Mouse (Mus musculus): ENCODE results near the gene Islr2.

Gene Islr2

DNA sequence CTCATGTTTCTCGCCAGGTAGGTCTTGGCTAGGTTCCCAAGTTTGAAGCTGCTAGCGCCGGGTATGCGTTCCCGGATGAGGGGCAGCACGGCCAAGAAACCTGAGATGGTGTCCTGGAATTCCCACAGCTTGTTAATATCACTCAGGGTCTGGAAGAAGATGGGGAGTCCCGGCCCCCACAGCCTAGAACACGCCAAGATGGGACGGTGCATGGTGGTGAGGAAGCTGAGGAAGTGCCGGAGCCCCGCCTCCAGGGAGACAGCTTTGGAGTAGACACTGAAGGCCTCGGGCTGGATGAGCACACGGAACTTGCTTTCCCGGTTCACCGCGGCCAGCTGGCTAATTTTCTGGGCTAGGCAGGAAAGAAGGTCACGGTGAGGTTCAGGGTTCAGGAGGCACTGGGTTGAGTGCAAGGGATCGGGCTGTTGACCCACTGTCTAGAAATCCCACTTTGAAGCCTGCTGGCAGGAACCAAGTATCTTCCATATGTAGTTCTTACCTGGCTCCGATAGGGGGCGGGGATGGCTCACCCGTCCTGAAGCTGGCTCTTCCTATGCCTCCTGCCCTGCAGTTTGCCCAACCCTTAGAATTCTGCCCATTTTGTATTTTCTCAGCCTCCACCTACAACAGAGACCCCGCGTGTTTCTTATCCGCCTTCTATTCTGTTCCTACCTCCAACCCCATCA is 16.2 kb upstream of the Islr2 start:
- peak; percentile 69 for DNase-seq

DNA sequence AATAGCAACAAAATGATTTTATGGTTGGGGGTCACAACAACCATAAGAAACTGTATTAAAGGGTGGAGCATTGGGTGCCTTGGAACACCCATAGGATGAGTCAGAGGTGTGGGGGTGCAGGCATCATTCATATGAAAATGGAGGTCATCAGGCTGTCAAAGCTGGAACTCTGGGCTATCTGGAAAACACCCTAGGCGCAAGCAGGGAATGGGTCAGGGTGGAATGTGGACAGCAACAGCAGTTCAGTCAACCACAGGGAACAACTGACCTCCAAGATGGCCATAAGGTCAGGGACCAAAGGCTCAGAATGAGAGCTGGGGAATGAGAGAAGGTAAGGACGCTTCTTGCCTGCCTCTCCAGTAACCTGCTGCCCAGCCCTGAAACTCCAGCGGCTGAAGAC is 14.4 kb upstream of the Islr2 start:
- DNase-seq, result no peak

DNA sequence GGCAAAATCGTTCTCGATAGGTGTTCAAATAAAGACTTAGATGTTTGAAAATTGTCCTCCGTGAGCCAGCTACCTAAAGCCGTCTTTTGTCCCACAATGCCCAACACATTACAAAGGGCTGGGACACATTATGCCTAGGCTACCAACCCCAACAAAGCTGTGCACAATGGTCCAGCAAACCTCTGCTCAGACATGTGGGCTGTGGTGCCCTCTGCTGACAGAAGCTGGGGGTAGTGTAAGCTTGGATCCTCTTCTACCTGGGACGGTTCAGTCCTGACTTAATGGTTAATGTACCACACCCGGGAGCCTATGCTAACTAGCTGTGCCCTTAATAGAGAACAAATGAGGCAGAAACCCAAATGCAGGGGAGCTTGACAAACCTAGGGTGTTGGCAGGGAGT is 12.3 kb upstream of the Islr2 start:
- peak; percentile 76 for DNase-seq

DNA sequence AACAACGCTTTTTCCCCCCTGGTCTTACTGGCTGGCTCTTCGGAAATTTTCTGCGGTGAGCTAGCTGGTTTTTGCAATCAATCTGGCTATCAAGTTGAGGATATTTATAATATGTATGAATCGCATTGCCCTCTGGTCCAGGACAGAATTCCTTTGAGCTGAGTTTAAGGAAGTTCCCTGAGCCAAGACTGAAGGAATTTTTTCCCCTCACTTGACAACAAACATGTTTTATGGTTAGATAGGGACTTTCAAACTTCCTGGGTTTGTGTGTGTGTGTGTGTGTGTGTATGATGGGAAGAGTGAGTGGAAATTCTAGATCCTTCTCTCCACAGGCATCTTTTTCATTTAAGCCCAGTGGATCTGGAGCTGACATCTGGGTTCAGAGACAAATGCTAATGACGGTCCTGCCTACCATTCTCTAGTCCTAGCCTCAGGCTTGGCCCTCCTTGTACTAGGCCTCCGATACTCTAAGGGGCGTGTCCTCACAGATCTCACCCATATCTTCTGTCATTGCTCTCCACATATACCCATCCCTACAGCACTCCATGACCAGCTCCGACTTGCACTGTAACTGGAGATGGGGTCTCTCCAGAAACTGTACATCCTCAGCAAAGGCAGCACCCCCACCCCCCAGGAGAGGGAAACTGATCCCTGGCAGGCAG is 10.5 kb upstream of the Islr2 start:
- peak; percentile 71 for DNase-seq

DNA sequence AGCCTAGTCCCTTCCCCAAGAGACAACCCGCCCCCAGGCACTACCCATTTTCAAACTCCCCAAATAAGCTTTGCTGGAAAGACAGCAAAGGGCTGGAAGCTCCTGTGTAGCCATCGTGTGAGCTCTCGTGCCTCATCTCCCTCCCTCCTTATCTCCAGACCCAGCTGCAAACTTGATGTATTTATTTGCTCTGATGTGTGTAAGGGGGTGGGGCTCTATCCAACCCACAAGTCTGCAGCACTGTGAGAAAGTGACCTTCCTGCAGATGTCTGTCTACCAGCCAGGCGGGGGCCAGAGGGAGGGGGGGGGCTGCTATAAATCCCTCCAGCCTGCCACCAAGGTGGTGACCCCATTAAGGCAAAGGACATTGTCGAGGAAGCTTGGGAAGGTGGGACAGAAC is 9.7 kb upstream of the Islr2 start:
- DNase-seq, result peak; percentile 63

DNA sequence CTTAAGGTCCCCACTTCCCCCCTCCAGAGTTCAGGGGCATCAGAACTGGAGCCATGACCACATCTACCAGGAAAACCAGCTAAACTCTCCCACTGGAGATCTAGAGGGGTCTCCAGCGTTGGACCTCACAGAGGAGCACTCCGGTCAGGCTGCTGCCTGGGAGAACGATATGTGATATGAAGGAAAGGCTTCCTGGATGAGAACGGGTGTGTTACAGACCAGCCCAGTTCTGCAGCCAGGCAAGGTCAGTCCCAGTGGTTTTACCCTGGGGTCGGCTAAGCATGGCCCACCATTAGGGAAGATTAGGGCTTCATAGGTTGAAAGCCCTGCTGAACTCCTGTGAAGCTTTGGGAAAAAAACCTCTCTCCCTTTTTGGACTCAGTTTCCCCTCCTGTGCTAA is 9.3 kb upstream of the Islr2 start:
- DNase-seq, result no peak

DNA sequence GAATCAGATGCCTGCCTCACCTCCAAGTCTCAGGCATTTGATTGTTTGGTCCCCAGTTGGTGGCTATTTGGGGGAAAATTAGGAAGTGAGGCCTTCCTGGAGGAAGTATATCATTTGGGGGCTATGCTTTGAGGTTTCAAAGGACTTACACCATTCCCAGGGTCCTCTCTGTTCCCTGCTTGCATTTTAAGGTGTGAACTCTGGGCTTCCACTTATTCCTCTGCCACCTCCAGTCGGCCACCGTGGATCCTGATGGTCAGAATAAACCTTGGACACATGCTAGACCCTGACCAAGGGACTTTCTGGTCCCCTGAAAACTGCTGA is 6.1 kb upstream of the Islr2 start:
- no peak for DNase-seq

DNA sequence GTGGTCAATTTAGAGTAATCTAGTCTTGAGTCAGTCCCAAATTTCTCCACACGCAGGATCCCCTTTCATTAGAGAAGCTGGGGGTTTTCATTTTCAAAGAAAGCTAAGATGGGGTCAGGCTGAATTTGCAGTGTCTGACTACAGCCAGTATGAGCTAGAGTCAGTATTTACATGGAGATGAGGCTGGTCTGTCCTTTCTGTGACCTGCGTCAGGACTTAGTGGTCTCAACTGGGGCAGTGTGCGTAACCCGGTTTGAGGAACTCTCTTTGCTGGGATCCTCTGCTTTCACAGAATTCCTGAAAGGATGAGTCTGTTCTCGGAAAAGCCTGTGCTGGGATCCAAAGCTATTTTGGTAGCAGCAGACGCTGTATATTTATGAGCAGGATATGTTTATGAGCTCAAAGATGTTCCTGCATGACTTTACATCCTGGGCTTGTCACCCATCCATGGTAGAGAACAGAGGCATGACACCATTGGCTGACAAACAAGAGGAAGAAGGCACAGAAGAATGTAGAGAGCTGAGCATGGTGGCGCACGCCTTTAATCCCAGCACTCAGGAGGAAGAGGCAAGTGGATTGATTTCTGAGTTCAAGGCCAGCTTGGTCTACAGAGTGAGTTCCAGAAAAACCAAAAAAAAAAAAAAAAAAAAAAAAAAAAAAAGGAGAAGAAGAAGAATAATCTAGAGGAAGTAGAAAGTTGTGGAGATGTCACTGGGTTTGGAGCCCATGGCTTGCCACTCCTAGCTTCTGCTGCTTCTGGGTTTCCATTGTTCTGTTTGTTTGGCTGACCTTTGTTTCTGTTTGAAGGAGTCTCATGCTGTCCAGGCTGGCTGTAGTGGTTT is 5.6 kb upstream of the Islr2 start:
- no peak for DNase-seq

DNA sequence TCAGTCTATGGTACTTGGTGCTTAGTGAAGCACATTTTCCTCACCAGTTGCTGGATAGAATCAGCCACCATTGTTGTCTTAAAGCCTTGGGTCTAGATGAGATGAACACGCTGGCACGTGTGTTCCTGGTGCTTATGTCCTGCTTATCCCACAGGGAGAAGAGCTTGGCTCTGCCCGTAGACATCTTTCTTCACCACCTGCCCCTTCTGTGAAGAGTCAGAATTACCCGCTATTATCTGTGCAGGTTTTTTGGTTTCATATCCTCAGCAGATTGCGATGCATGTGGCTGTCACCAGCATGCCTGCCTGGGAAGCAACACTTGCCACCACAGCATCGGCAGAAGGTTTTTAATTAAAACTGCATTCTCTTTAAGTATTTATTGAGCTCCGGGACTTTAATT is 1.9 kb upstream of the Islr2 start:
- no peak for DNase-seq

DNA sequence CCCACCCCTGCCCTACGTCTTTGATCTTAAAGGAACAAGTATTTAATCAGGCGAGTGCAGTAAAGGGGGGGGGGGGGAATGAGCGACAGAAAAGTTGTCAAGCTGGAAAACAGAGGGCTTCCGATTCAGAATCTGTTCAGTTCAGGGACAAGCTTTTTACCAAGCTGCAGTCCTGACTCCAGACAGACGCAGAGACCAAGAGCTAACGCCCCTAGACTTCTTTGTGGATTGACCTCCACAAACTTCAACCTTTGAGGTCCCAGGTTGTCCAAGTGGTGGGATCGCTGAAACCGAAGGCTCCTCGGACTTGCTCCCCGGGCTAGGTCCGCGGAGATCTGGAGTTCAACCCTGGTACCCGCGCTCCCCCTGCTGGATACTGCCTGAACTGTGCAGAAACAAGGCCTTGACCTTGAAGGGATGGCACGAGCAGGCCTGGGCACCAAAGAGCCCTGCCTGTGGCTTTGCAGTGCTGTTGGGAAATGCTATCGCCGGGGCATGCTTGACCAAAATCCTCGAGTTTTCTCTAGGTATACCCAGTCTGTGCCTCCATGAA is 405 bp upstream of the Islr2 start:
- peak; percentile 93 for DNase-seq

DNA sequence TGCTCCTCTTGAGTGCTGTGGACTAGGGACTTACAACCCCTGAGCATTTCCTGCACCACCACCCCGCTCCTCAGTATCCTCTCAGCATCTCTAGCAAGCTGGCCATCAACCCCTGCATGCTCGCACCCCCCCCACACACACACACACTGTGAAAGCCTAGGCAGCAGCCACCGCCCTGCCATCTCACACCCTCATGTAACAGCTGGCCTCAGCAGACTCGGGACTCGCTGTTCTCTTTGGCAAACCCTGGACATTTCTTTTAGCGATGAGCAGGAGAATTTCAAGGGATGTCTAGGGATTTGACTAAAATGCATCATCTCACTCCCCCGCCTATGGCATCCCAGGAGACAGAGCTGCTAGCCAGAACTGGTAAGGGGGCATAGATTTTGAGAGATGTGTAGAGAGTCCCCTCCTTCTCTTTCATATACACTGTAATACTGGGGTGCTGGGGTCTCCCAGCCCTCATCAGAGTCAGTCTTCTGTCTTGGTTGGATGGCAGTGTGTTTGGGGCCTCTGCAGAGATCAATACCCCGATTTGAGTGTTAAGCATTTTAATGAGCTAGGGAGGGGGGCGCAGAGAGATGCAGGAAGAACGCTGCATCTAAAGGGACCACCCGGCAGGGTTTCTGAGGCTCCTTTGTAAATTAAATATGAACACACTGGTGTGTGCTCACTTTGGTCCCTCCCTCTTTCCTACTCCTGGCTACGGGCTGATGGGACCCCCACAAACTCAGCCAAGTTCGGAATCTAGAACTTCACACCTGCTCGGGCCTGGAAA is 1.3 kb downstream of the Islr2 start:
- no peak for DNase-seq

DNA sequence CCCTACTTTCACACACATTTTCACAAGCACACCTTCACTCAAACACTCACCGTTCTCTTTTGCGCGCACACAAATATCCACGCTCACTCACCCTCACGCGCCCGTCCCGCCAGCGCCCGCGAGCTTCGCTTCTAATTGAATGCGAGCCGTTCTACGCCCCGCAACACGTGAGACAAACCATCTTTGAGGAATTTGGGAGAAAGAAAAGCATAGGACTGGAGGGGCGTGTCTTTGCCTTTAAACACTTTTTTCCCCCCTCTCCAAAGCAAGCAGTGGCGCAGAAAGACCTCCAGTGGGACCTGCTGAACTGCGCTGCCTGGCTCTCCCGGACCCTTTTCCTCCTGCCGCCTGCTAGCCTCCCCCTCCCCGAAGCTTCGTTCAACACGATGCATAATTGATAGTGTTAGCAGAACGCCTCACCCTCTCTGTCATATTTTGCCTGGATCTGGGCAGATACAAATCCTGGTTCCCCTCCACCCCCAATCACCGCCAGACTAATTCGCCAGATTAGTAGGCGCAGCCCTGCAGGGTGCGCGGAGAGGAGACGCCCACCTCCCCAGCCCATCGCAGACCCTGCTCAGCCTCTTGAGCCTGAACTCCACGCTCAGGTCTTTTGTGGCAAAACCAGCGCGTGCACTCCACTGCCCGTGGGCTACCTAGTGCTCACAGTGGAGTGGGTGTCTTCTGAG is 2.1 kb downstream of the Islr2 start:
- no peak for DNase-seq

DNA sequence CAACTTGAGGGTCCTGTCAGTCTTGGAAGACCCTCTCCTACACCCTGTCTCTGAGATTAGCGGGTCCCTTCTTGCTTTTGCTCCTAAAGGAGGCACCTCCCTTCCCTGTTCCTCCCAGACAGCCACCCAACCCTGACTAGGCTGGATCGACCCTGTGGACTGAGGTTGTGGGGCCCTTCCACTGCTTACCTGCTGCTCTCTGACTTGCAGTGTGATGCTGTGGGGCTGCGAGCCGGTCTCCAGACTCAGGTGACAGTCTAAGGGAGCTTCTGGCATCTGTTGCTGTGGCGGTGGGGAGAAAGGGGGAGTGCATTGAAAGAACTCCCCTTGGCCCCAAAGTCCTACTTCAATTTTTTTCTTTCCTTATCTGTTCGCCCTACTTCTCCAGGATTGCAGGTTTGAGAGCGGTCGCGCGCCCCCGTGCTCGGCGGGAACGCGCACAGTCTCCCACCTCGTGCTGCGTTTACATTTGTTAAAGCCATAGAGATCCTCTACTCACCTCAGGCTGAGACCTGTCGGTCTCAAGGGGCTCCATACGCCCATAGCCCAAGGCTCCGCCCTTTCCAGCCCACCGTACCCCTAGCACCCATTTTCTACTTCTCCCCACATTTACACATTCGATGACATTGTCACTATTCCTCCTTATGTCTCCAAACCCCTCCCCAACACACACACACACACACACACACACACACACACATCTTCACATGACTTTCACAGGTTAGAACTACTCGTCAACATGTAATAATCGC is 2.9 kb downstream of the Islr2 start:
- no peak for DNase-seq

DNA sequence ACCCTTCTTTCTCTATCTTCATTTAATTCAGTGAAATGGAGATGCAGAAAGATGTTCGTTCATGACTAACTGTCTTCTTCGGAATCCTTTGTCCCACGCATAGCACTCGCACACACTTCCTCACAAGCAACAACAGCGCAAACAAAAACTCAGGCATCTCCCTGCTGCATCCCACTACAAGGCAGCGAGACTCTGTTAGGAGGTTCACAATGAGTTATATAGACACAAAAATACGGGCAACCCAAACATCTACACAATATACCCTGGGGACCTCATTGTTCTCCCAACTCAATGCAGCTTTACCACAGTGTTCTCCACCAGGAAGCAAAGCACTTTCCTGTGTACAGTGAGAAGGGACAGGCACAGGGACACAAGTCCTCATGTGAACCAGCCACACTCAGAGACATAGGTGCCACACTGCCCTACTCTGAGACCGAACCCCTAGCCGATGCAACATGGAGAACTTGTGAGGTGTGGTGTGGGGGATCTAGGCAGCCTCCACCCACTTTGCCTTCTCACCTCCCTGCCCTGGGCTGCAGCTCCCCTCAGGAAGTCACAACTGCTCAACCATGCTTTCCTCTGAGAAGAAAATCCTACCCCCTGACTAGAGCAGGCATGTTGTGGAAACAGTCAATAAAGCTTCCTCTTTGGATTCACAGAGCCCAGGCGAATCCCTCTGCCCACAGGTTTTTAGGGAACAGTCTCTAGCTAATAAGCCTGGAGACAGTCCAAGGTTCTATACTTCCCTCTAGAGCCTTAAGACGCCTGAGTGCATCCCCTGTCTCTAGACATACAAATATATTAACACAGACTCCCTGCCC is 3.6 kb downstream of the Islr2 start:
- no peak for DNase-seq

DNA sequence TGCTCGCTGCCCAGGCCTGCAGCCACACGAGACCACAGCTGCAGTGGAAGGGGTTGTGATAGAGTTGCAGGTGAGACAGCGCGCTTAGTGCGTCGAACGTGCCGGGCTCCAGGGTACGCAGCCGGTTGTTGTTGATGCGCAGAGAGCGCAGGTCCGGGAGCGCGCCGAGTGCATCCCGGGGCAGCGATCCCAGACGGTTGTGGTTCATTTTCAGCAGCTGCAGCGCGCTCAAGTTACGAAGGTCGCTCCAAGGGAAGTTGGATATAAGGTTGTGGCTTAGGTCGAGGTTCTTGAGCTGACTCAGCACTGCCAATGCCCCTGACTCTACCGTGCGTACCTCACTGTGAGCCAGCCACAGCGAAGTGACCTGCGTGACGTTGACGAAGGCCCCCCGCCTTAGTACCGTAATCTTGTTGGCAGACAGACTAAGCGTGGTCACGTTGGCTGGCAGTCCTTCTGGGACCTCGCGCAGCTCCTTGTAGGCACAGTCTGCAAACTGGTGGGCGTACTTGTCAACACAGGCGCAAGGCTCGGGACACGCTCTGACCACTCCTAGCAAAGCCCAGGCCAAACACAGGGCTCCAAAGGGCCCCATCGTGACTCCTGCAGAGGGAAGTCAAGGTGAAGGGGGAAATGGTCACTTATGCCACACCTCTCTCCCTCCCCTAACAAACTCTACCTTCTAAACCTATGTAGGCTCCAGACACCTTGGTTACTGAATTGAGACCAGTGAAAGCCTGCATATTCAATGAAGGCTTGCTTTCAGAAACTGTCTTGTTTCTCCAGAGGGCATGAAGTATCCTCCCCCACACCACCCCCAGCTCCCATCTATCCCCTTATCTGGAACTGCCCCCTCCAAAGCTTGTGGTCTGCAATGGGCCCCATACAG is 4.5 kb downstream of the Islr2 start:
- DNase-seq, result no peak

DNA sequence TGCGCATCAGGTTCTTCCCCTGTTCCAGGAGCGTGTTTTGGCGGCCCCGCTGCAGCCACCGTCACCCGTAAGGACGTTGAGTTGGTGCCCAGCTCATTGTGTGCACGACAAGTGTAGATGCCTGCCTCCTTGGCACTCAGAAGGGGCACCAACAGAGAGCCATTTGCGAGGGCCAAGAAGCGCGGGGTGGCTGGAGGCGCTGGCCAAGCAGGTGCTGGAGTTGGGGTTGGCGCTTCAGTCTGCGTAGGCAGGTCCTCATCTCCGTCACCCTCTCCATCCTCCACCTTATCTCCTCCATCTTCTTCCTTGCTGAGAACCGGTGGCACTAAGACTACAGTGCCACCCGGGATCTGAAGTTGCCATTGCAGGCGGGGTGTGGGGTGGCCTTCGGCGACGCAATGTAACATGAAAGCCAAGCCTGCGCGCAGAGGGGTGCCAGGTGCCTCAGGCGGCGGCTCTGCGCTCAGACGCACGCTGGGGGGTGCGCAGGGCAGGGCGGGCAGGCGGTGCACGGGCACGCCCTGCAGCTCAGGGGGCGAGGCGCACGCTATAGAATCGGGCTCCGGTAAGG is 5.2 kb downstream of the Islr2 start:
- no peak for DNase-seq

DNA sequence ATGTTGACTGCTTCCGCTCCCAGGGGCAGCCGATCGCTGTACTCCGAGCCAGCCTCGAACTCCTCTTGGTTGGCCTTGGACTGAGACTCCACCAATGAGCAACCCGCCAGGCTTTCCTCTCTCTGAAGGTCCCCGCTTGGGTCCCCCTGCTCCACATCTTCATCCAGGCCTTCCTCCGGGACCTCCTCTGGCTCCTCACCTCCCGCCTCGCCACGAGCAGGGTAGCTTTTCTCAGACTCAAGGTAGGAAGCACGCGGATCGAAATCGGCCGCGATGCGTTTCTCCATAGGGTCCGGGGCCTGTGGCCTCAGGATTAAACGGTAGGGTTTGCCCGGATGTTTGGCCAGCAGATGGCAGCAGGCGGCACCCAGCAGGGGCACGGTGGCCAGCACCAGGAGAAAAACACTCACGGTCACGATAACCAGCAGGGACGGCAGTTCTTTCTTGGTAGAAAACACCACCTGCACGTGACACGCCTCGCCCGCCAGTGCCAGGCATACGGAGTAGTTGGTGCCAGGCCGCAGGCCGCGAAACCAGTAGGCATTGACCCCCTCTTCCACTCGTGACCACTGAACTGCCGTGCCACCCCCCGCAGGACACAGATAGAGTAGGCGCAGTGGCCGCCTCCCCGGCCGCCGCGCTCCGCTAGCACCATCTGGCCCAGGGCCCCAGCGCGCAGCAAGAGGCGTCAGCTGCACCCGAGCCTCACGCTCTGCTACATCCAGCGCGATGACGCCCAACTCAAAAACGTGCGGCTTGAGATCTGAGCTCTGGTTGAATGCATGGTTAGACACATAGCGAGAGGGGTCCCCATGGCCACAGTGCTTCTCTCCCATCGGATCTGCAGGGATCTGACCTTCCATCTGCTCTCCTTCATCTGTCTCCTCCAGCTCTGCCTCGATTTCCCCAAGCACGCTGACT is 6.1 kb downstream of the Islr2 start:
- peak; percentile 71 for DNase-seq
